Mouse (Mus musculus): ENCODE results near the gene Olfr1131.

GRCm38 (mm10) chr2:87647274-87647673 is 20.4 kb downstream of the Olfr1131 start, which contains the start of gene Olfr1133:
- TF ChIP-seq CTCF (IDR thresholded peaks at IDR 0.05; ENCODE audit: control insufficient read depth, insufficient read depth, low read length) (no peak), POLR2A (IDR thresholded peaks at IDR 0.05; ENCODE audit: borderline replicate concordance, control insufficient read depth, low read depth, low read length) (no peak)

Data from bone marrow, adult 2 months (tissue).